Mouse (Mus musculus) cerebellum, adult 2 months (tissue): Measurements from ENCODE around the gene Timp2.

Experiments
- CTCF ChIP-seq: fragments of 200-500 bp; IDR thresholded peaks from 2 replicates; pipeline ENCODE4 v1.5.1; 2011; ENCODE audit warnings: low read depth, mild to moderate bottlenecking, control low read depth, low read length, moderate library complexity, borderline replicate concordance; ENCODE audit not compliant: insufficient read depth
- POLR2A ChIP-seq: fragments of 200-500 bp; IDR thresholded peaks from 2 replicates; pipeline ENCODE4 v1.6.1; 2011; ENCODE audit warnings: low read length, control low read depth, borderline replicate concordance; ENCODE audit not compliant: insufficient read depth

GRCm38 (mm10) chr11:118259580-118259979 is 96.0 kb downstream of the Timp2 start:
- TF ChIP-seq CTCF = no peak
- no peak for TF ChIP-seq POLR2A
